Mouse (Mus musculus) midbrain, embryonic 14.5 days (tissue): ENCODE measurements around the gene 4930402H24Rik. TPM values are rescaled to one million over a fixed set of nuclear protein-coding genes. Genes with fewer than 3 reads are reported as not detected.

Source experiments
- ATAC-seq: fragments of 200-750 bp; cut with Nextera tagmentation; 2 replicates; pipeline ENCODE4 v1.8.0; 2017; ENCODE audit warnings: moderate number of reproducible peaks, moderate library complexity; ENCODE audit not compliant: low FRiP score, low TSS enrichment
- DNase-seq: peaks from one replicate; pipeline ENCODE4 v3.0.0-alpha.2; 2015
- H3K27ac ChIP-seq: fragments of 300-500 bp; sonication (generic); replicated peaks from 2 replicates; pipeline ENCODE4 v1.5.1; 2014; ENCODE audit warnings: mild to moderate bottlenecking, low read depth, low read length, moderate library complexity
- H3K27me3 ChIP-seq: fragments of 300-500 bp; sonication (generic); 2 replicates; pipeline ENCODE4 v1.6.1; 2014; ENCODE audit warnings: low read length, control low read depth, mixed read lengths; ENCODE audit not compliant: control insufficient read depth, insufficient read depth
- H3K36me3 ChIP-seq: fragments of 300-500 bp; sonication (generic); 2 replicates; pipeline ENCODE4 v1.6.1; 2014; ENCODE audit warnings: low read length, control low read depth; ENCODE audit not compliant: control insufficient read depth, insufficient read depth
- H3K4me1 ChIP-seq: fragments of 300-500 bp; sonication (generic); 2 replicates; pipeline ENCODE4 v1.6.1; 2014; ENCODE audit warnings: mild to moderate bottlenecking, antibody characterized with exemption, low read length, control low read depth; ENCODE audit not compliant: control insufficient read depth, insufficient read depth
- H3K4me2 ChIP-seq: fragments of 300-500 bp; sonication (generic); 2 replicates; pipeline ENCODE4 v1.6.1; 2014; ENCODE audit warnings: mild to moderate bottlenecking, low read length, moderate library complexity
- H3K4me3 ChIP-seq: fragments of 300-500 bp; sonication (generic); replicated peaks from 2 replicates; pipeline ENCODE4 v1.5.1; 2014; ENCODE audit warnings: low read depth, low read length
- H3K9ac ChIP-seq: fragments of 300-500 bp; sonication (generic); replicated peaks from 2 replicates; pipeline ENCODE4 v1.6.1; 2014; ENCODE audit warnings: mild to moderate bottlenecking, low read length, moderate library complexity
- H3K9me3 ChIP-seq: fragments of 300-500 bp; sonication (generic); 2 replicates; pipeline ENCODE4 v1.6.1; 2016; ENCODE audit warnings: low read length, control low read depth, mixed read lengths; ENCODE audit not compliant: control insufficient read depth
- WGBS: fragments of 180-500 bp; shearing (Covaris S2); extraction: QIAGEN DNeasy Blood & Tissue Kit; methylation state at CpG from one replicate; pipeline ENCODE4 v1.1.7; 2014; 5-methylcytosine and 5-hydroxymethylcytosine counted together
- polyA plus RNA-seq: library from polyadenylated mRNA; unstranded; fragments of >200 nt; fragmentation: Nextera tagmentation; extraction: Ambion mirVana; gene quantifications from 2 replicates; pipeline ENCODE4 v1.2.1, GENCODE M21; 2014

Gene 4930402H24Rik
- polyA plus RNA-seq, 1 experiment from 2014 or later: 107 TPM

DNA sequence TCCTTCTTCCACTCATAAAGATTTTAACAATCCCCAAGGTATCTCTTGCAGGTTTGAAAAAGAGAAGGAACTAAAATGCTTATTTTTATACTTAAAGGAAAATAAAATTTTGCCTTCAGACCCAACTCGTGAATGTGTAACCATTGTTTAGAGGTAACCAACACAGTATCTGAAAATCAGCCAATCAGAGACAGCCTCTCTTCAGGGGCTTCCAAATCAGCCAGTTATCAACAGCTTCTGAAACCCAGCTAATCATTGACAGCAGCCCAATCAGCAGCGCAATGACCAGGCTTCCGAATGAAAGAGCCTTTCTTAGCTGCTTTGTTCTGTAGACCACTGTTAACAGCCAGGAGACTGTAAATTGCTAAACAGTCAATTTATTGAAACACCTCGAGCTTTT lies 65.4 kb downstream of the 4930402H24Rik start:
- no peaks in the 10 kb centered on the region for H3K27me3 ChIP-seq

DNA sequence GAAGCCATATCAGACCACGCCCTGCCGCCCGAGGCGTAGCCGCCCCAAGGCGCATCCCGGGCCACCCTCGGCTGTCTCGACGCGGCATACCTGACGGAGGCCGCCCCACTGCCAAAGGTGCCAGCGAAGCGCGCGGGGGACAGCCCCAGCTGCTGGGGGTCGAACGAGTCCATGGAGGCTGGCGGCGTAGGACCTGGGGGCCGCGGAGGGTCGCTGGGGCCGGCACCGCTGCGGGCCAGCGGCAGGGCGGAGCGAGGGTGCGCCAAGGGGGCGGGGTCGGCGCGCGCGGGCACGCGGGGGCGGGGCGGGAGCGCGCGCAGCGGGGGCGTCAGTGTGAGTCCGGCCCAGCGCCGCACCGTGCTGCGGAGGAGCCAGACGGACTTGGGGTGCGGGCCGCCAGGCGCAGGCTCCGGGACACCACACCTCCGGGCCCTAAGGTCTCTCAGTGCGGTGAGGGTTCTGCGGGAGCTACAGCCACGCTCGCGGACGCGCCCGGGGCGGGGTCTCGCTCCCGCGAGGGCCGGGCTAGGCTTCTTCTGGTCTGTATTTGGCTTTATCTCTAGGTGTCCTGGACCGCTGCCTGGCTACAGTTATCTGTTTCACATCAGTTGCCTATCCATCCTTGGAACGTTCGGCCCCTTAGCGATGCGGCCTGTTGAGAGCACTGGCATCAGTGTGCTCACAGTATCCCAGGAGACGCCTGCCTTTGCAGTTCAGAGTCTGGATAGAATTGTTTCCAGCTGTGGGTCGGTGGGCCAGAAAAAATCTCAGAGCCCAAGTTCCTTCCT lies 66.1 kb downstream of the 4930402H24Rik start:
- ATAC-seq (peak; percentile 82), DNase-seq (peak; percentile 90)
- Histone ChIP-seq H3K9ac (peak overlapping the region; percentile 93), H3K9me3 (no peaks in the 10 kb centered on the region), H3K4me1 (peaks cover 15% of the 10 kb centered on the region), H3K4me2 (peak overlapping the region; percentile 71), H3K36me3 (no peaks in the 10 kb centered on the region), H3K27ac (peak overlapping the region; percentile 99), H3K4me3 (peak overlapping the region; percentile 97), H3K27me3 (no peaks in the 10 kb centered on the region)
- under 1% methylated on average over 75 of the region's 77 CpGs for WGBS

More for the DNA sequence above, 65.4 kb downstream of the 4930402H24Rik start:
- ATAC-seq (peak; percentile 85), DNase-seq (peak; percentile 94)
- Histone ChIP-seq H3K4me3 (peak overlapping the region; percentile 97), H3K36me3 (no peaks in the 10 kb centered on the region), H3K9me3 (no peaks in the 10 kb centered on the region), H3K9ac (peak overlapping the region; percentile 93), H3K27ac (peak overlapping the region; percentile 99), H3K4me1 (peaks cover 15% of the 10 kb centered on the region), H3K4me2 (peak overlapping the region; percentile 71)
- 3% methylated on average over 4 of the region's 4 CpGs for WGBS

DNA sequence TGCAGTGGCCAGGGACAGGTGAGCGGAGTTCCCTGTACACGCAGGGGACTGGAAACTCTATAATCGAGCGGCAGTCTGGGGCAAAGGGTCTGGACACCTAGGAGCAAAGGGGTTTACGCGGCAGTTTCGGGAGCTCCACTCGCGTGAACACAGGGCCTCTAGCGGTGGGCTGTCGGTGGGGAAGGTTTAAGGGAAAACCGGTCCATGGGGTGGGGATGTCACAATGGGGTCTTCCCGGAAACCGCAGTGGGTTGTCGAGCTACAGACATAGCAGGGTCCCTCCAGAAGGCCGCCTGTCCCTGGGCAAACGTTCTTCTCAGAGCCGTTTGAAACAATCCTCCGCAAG lies 66.7 kb downstream of the 4930402H24Rik start:
- no peaks in the 10 kb centered on the region for H3K27me3 ChIP-seq
- peak overlapping the region; percentile 99 for H3K27ac ChIP-seq
- under 1% methylated on average over 19 of the region's 19 CpGs for WGBS
- peak overlapping the region; percentile 93 for H3K9ac ChIP-seq
- peaks cover 18% of the 10 kb centered on the region for H3K4me1 ChIP-seq
- peak overlapping the region; percentile 71 for H3K4me2 ChIP-seq
- peak overlapping the region; percentile 97 for H3K4me3 ChIP-seq
- peak; percentile 62 for ATAC-seq
- peak; percentile 82 for DNase-seq
- H3K9me3 ChIP-seq: no peaks in the 10 kb centered on the region
- H3K36me3 ChIP-seq: 0 out of 2 replicates have a peak, but pooled peaks cover 4% of the 10 kb centered on the region

DNA sequence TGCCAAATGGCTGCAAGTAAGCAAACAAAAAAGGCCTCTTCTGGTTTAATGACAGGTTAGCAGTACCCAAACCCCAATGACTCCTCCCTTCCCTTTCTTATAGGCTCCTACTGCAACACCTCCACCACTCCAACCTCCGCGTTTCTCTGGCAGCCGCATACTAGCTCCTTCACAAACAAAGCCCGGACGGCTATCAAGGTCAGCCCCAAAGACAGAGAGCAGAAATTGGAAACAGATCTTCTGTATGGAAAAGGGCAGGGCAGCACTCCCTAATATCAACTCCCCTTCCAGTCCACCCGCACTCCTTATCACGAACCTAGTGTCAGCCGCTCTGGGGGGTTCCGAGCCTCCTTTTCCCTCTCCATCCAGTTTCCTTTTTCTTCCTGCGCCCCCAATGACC lies 67.1 kb downstream of the 4930402H24Rik start:
- WGBS: 0% methylated on average over 10 of the region's 10 CpGs
- Histone ChIP-seq H3K36me3 (0 out of 2 replicates have a peak, but pooled peaks cover 4% of the 10 kb centered on the region), H3K4me3 (peak overlapping the region; percentile 97), H3K4me2 (peak overlapping the region; percentile 71), H3K4me1 (peaks cover 18% of the 10 kb centered on the region), H3K27ac (peak overlapping the region; percentile 99), H3K27me3 (no peaks in the 10 kb centered on the region), H3K9me3 (no peaks in the 10 kb centered on the region), H3K9ac (peak overlapping the region; percentile 93)
- ATAC-seq (no peak), DNase-seq (peak; percentile 70)

DNA sequence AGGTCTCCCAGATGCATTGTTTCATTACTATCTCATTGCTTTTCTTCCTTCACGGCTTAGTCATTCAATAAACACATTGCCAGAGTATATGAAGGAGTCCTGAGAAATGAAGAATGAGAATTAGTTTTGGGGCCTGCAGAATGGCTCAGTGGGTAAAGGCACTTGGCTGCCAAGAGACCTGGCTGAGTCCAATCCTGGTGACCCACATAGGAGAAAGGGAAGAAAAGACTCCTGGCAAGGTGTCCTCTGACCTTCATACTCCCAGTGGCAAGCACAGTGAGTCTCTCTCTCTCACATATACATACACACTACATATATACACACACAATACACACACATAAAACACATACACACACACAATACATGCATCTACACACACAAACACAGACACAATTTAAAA lies 68.1 kb downstream of the 4930402H24Rik start:
- Histone ChIP-seq H3K4me2 (peak overlapping the region; percentile 71), H3K4me3 (peak overlapping the region; percentile 97), H3K36me3 (0 out of 2 replicates have a peak, but pooled peaks cover 7% of the 10 kb centered on the region), H3K9ac (peak overlapping the region; percentile 93), H3K9me3 (no peaks in the 10 kb centered on the region), H3K27me3 (no peaks in the 10 kb centered on the region), H3K27ac (peak overlapping the region; percentile 99; the same call in 1 of the 2 replicates), H3K4me1 (peaks cover 18% of the 10 kb centered on the region)
- DNase-seq (no peak), ATAC-seq (no peak)
- 92% methylated on average over 1 of the region's 1 CpGs for WGBS

DNA sequence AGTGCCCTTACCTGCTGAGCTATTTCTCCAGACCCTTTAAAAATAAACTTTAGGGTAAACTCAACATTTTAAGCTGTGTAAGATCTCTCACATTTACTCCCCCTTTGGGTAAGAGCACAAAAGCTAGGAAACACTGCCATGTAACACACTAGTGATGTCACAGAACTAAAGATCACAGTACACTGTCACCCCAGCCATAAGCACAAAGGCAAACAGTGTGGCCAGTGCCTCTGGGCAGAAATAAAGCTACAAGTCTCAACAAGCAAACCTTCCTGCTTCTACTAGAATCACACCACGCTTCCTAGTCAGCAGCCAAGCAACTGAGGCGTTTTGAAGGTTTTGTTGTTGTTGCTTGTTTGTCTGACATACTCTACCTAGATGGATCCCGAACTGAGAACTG lies 72.5 kb downstream of the 4930402H24Rik start:
- Histone ChIP-seq H3K4me1 (peaks cover 18% of the 10 kb centered on the region), H3K9me3 (no peaks in the 10 kb centered on the region)
- no peak for ATAC-seq

DNA sequence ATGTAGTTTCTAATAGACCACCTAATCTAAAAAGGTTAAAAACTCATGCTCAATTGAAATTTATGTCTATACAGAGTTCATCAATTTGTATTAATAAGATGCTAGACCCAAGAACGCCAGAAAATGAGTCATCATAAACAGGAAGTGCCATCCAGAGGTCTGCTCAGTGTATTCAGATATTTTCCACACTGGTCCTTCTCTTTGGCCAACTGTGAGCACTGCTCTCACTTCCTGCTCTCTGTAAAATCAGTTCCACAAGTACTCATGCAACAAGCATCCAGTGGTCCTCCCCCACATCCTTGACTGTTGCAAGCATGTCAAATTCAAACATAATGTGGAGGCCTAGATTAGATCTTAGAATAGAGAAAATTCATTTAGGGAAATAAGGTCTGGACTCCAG lies 73.6 kb downstream of the 4930402H24Rik start:
- no peak for DNase-seq
- no peak overlapping the region for H3K4me2 ChIP-seq
- WGBS: 74% methylated on average over 1 of the region's 1 CpGs
- peaks cover 7% of the 10 kb centered on the region; the same call in 1 of the 2 replicates for H3K4me1 ChIP-seq
- peaks cover 13% of the 10 kb centered on the region for H3K36me3 ChIP-seq
- H3K9ac ChIP-seq: no peak overlapping the region
- H3K4me3 ChIP-seq: no peak overlapping the region
- ATAC-seq: no peak
- H3K27me3 ChIP-seq: no peaks in the 10 kb centered on the region
- no peak overlapping the region for H3K27ac ChIP-seq
- no peaks in the 10 kb centered on the region for H3K9me3 ChIP-seq

More for the DNA sequence above, 72.5 kb downstream of the 4930402H24Rik start:
- DNase-seq: no peak
- WGBS: 76% methylated on average over 3 of the region's 3 CpGs
- Histone ChIP-seq H3K4me2 (no peak overlapping the region), H3K27ac (no peak overlapping the region), H3K36me3 (peaks cover 13% of the 10 kb centered on the region), H3K27me3 (no peaks in the 10 kb centered on the region), H3K9ac (no peak overlapping the region), H3K4me3 (no peak overlapping the region)

DNA sequence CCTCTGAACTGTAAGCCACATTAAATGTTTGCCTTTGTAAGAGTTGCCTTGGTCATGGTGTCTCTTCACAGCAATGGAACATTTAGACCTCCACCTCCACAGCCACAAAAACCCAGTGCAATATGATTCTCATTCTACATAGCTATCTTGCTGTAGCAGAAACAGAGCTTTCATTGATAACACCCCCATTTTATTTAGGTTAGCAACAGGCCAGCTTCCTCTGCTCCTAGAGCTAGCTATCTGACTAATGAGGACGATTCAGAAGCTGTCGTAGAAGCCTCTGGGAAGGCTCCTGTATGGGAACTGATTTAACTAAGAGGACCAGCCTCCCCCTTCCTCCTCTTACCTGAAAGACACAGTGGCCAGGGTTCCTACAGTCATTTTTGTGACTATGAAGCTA lies 74.2 kb downstream of the 4930402H24Rik start:
- Histone ChIP-seq H3K4me2 (no peak overlapping the region), H3K27ac (no peak overlapping the region), H3K36me3 (peaks cover 13% of the 10 kb centered on the region), H3K4me1 (0 out of 2 replicates have a peak, but pooled peaks cover 3% of the 10 kb centered on the region), H3K9ac (no peak overlapping the region), H3K4me3 (no peak overlapping the region), H3K27me3 (no peaks in the 10 kb centered on the region), H3K9me3 (no peaks in the 10 kb centered on the region)
- 78% methylated on average over 2 of the region's 2 CpGs for WGBS
- no peak for DNase-seq
- ATAC-seq: no peak

DNA sequence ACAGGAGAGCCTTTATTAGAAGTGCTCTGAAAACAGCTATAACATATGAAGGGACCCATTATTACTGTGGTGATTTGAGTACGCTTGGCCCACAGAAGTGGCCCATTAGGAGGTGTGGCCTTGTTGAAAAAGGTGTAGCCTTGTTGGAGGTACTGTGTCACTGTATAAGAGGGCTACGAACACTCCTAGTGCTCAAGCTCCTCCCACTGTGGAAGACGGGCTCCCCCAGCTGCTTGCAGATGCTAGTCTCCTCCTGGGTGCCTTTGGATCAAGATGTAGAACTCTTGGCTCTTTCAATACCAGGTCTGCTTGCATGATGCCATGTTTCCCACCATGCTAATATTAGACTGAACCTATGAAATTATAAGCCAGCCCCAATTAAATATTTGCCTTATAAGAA lies 76.0 kb downstream of the 4930402H24Rik start:
- Histone ChIP-seq H3K4me2 (no peak overlapping the region), H3K27me3 (no peaks in the 10 kb centered on the region), H3K27ac (no peak overlapping the region), H3K9me3 (no peaks in the 10 kb centered on the region), H3K4me1 (0 out of 2 replicates have a peak, but pooled peaks cover 3% of the 10 kb centered on the region), H3K9ac (no peak overlapping the region), H3K36me3 (peaks cover 16% of the 10 kb centered on the region), H3K4me3 (no peak overlapping the region)
- 94% methylated on average over 3 of the region's 3 CpGs for WGBS
- ATAC-seq: no peak
- DNase-seq: no peak
